Mouse (Mus musculus): ENCODE data around the gene Mrgprg. TPM values are rescaled to one million over a fixed set of nuclear protein-coding genes. Genes with fewer than 3 reads are reported as not detected.

Mrgprg gene
- polyA plus RNA-seq, 1 experiment: not detected

DNA sequence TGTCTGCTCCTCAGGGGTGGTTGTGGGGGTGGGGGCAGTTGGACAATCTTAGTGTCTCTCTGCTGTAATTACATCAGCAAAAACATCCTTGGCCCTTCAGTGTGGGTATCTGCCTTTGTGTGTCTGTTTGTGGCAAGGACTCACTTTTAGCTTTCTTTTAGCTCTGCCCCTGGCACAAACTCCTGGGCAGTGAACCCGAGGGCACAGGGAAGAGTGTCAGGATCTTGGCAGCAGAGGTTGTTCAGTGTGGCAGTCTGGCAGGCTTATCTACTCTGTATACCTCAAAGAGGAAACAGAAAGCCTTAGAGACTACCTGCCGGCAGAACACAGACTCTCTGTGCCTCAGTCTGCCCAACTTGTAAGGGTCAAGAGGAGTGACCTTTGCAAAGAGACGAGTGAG, 9.1 kb downstream of the Mrgprg start:
- no peaks in the 10 kb centered on the region for H3K79me2 ChIP-seq (ENCODE audit: control insufficient read depth, insufficient read depth)
- no peak overlapping the region for H3ac ChIP-seq (ENCODE audit: control insufficient read depth, insufficient read length)
- H3K4me3 ChIP-seq: peak overlapping the region; percentile 13
- no peaks in the 10 kb centered on the region for H3K27me3 ChIP-seq (ENCODE audit: control insufficient read depth, insufficient read depth, insufficient read length)
- no peaks in the 10 kb centered on the region for H3K36me3 ChIP-seq (ENCODE audit: control insufficient read depth, insufficient read depth)
- TF ChIP-seq SRF (IDR thresholded peaks at IDR 0.05; ENCODE audit: control insufficient read depth, insufficient read length, low read depth) (no peak), TCF3 (IDR thresholded peaks at IDR 0.05; ENCODE audit: insufficient read length, low read depth) (no peak), E2F4 (IDR thresholded peaks at IDR 0.05; ENCODE audit: insufficient read depth) (no peak), MYOD1 (IDR thresholded peaks at IDR 0.05; ENCODE audit: control insufficient read depth in 1 of 3, insufficient read length in 2 of 3, low read depth in 2 of 3) (no peak)
- peak overlapping the region; percentile 90 for H3K4me2 ChIP-seq (ENCODE audit: low read depth)

DNA sequence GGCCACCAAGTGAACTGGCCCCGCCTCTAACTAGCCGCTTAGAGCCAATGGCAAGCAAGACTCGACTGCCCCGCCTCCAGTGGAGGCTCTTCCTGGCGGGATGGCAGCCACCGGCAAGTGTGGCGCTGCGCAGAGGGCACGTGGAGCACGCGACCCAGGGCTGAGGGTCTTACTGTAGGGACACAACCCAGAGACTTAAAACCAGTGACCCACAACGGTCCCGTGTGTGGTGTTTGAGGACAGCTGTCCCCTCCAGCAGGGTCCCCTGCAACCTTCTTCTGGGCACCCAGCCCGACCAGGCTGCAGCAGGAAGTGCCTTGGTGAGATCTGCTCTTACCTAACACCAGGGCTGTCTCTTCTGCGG, 9.8 kb downstream of the Mrgprg start:
- Histone ChIP-seq H3K4me2 (ENCODE audit: low read depth) (peak overlapping the region; percentile 90), H3K79me2 (ENCODE audit: control insufficient read depth, insufficient read depth) (no peaks in the 10 kb centered on the region), H3K36me3 (ENCODE audit: control insufficient read depth, insufficient read depth) (no peaks in the 10 kb centered on the region), H3ac (ENCODE audit: control insufficient read depth, insufficient read length) (no peak overlapping the region), H3K4me3 (peak overlapping the region; percentile 13), H3K27me3 (ENCODE audit: control insufficient read depth, insufficient read depth, insufficient read length) (no peaks in the 10 kb centered on the region)
- TF ChIP-seq MYOG (IDR thresholded peaks at IDR 0.05; ENCODE audit: control insufficient read depth in 1 of 3, insufficient read depth in 1 of 3, insufficient read length in 2 of 3, low read depth in 2 of 3): peak in 1 of 3 experiments; percentile 13
- TF ChIP-seq POLR2A (IDR thresholded peaks at IDR 0.05; ENCODE audit: insufficient read length, low read depth): peak; percentile 83
- peak; percentile 59 for TF ChIP-seq POLR2AphosphoS2 (IDR thresholded peaks at IDR 0.05; ENCODE audit: insufficient read length, low read depth)
- TF ChIP-seq SRF (IDR thresholded peaks at IDR 0.05; ENCODE audit: control insufficient read depth, insufficient read length, low read depth): no peak
- no peak for TF ChIP-seq TCF12 (IDR thresholded peaks at IDR 0.05; ENCODE audit: insufficient read depth, poor library complexity, severe bottlenecking)

DNA sequence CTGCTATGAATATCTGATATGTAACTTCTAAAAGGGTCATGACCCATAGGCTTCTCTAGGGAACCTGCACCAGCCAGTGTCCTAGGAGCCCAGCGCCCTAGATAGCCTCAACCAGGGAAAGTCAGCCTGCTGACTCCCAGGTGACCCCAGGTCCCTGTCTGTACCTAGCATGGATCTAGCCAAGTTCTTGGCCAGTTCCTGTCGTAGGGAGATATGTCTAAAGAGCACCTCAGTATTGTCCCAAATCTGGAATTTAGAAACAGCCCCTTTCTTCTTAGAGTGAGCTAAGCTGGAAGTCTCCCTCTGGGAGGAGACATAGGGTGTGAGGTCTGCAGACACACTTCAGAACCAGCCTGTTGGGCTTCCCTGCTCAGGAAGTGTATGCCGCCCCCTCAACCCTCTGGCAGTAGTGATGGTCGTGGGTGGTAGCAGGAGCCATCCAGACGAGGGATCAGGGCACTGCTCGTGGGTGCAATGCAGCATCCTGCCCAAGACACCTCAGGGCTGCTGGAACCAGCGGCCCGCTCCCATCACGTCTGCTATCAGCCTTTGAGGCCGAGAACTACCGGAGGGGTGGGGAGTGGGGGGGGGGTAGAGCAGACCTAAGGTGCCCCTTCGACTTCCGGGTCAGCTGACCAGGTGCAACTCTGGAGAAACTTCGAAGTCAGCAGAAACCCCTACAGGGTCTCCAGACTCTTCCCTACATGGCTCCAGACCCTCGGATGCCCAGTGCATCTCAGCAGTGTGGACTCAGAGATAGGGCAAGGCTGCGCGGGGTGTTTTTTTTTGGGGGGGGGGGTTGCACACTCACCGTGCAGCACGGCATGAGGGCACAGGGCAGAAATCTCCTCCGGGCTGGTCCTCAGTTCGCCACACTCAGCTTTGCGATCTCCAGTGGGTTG, 10.4 kb downstream of the Mrgprg start, which contains the start of gene Osbpl5:
TSS of gene Osbpl5 (minus strand) at position 861 of the 902 bp plus-strand sequence.
- H3K4me2 ChIP-seq (ENCODE audit: low read depth): peak within 1 kb of the TSS; percentile 90
- H3K27me3 ChIP-seq (ENCODE audit: control insufficient read depth, insufficient read depth, insufficient read length): no peaks in the 10 kb centered on the region
- H3K36me3 ChIP-seq (ENCODE audit: control insufficient read depth, insufficient read depth): no peaks in the 10 kb centered on the region
- no peak for TF ChIP-seq REST (IDR thresholded peaks at IDR 0.05; ENCODE audit: insufficient read depth, insufficient read length)
- TF ChIP-seq MAX (IDR thresholded peaks at IDR 0.05; ENCODE audit: low read depth): no peak
- TF ChIP-seq SRF (IDR thresholded peaks at IDR 0.05; ENCODE audit: control insufficient read depth, insufficient read length, low read depth): no peak
- no peak for TF ChIP-seq TCF3 (IDR thresholded peaks at IDR 0.05; ENCODE audit: insufficient read length, low read depth)
- TF ChIP-seq TCF12 (IDR thresholded peaks at IDR 0.05; ENCODE audit: insufficient read depth, poor library complexity, severe bottlenecking): no peak
- no peak for TF ChIP-seq CEBPB (IDR thresholded peaks at IDR 0.05; ENCODE audit: insufficient read depth, poor library complexity, severe bottlenecking)
- TF ChIP-seq MYOD1 (IDR thresholded peaks at IDR 0.05; ENCODE audit: control insufficient read depth in 1 of 3, insufficient read length in 2 of 3, low read depth in 2 of 3): no peak
- no peak for TF ChIP-seq POLR2AphosphoS2 (IDR thresholded peaks at IDR 0.05; ENCODE audit: insufficient read length, low read depth)
- TF ChIP-seq E2F4 (IDR thresholded peaks at IDR 0.05; ENCODE audit: insufficient read depth): no peak
- no peak for TF ChIP-seq POLR2A (IDR thresholded peaks at IDR 0.05; ENCODE audit: insufficient read length, low read depth)
- no peak for TF ChIP-seq USF1 (IDR thresholded peaks at IDR 0.05; ENCODE audit: low read depth)
- no peak for TF ChIP-seq MYOG (IDR thresholded peaks at IDR 0.05; ENCODE audit: control insufficient read depth in 1 of 3, insufficient read depth in 1 of 3, insufficient read length in 2 of 3, low read depth in 2 of 3)
- no peaks in the 10 kb centered on the region for H3K79me2 ChIP-seq (ENCODE audit: control insufficient read depth, insufficient read depth)
- H3K4me3 ChIP-seq: peak within 1 kb of the TSS; percentile 13
- no peak within 1 kb of the TSS for H3ac ChIP-seq (ENCODE audit: control insufficient read depth, insufficient read length)

DNA sequence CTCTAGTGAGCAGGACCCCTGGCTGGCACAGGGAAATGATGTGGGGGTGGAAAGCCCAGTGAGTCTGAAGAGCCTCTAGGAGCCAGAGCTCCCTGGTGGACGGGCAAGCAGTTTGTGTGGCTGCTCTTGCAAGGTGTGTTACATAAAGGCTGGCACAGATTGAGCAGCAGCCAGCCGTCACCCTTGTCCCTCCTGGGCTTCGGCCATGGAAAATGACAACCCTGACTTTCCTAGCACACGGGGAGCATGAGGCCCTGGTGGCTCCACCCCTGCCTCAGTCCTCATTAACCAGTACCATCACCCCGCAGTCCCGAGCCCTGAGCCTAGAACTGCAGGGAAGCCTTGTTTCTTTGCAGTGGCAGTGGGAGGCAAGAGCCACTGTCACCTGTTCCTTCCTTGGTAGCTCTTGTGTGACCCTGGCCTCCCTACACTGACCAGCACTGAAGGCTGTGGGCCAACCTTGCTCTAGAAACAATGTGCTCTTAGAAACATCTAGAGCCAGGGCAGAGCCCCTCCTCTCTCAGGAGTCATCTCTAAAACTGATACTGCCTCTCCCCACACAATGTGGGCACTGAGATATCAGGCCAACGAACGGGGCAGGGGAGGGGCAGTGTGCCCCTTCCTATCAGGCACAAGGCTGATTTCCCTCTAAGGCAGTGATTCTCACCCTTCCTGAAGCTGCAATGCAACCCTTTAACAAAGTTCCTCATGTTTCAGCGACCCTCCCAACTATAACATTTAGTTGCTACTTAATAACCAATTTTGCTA, 11.3 kb downstream of the Mrgprg start:
- TF ChIP-seq USF1 (IDR thresholded peaks at IDR 0.05; ENCODE audit: low read depth) (no peak), MAX (IDR thresholded peaks at IDR 0.05; ENCODE audit: low read depth) (no peak), POLR2AphosphoS2 (IDR thresholded peaks at IDR 0.05; ENCODE audit: insufficient read length, low read depth) (no peak), TCF12 (IDR thresholded peaks at IDR 0.05; ENCODE audit: insufficient read depth, poor library complexity, severe bottlenecking) (no peak), REST (IDR thresholded peaks at IDR 0.05; ENCODE audit: insufficient read depth, insufficient read length) (no peak), TCF3 (IDR thresholded peaks at IDR 0.05; ENCODE audit: insufficient read length, low read depth) (no peak)
- H3K36me3 ChIP-seq (ENCODE audit: control insufficient read depth, insufficient read depth): no peaks in the 10 kb centered on the region
- no peaks in the 10 kb centered on the region for H3K27me3 ChIP-seq (ENCODE audit: control insufficient read depth, insufficient read depth, insufficient read length)
- H3ac ChIP-seq (ENCODE audit: control insufficient read depth, insufficient read length): no peak overlapping the region
- H3K79me2 ChIP-seq (ENCODE audit: control insufficient read depth, insufficient read depth): no peaks in the 10 kb centered on the region
- no peak overlapping the region for H3K4me2 ChIP-seq (ENCODE audit: low read depth)
- no peak overlapping the region for H3K4me3 ChIP-seq
